Mouse (Mus musculus) embryonic fibroblast, embryonic 13.5 days (primary cell): ENCODE data around the gene Dgkg. TPM values are rescaled to one million over a fixed set of nuclear protein-coding genes. Genes with fewer than 3 reads are reported as not detected.
A peak's percentile ranks its signal among the peaks of the same experiment; 100 is the strongest.

Source experiments
- H3K27ac ChIP-seq: 2 replicates; pipeline ENCODE4 v1.5.1; 2012; ENCODE audit warnings: low read length, control low read depth, inconsistent platforms; ENCODE audit not compliant: insufficient read depth
- H3K4me1 ChIP-seq: 2 replicates; pipeline ENCODE4 v1.6.1; 2011; ENCODE audit warnings: low read length; ENCODE audit not compliant: control insufficient read depth, insufficient read depth
- H3K4me3 ChIP-seq: 2 replicates; pipeline ENCODE4 v1.5.1; 2011; ENCODE audit warnings: mild to moderate bottlenecking, control low read depth, low read length; ENCODE audit not compliant: insufficient read depth
- CTCF ChIP-seq: IDR thresholded peaks from 2 replicates; pipeline ENCODE4 v1.5.1; 2011; ENCODE audit warnings: mild to moderate bottlenecking, control low read depth, low read length, moderate library complexity, borderline replicate concordance; ENCODE audit not compliant: insufficient read depth
- POLR2A ChIP-seq: IDR thresholded peaks from 2 replicates; pipeline ENCODE4 v1.6.1; 2011; ENCODE audit warnings: low read depth, mild to moderate bottlenecking, control low read depth, low read length, moderate library complexity
- polyA plus RNA-seq: library from polyadenylated mRNA; stranded (reverse); fragments of >200 nt; gene quantifications from 2 replicates; pipeline ENCODE4 v1.2.4, GENCODE M21; 2011; ENCODE audit warnings: low read depth; ENCODE audit not compliant: missing spikeins, insufficient read length

The Dgkg gene
- polyA plus RNA-seq, 1 experiment, result 0.32 TPM

DNA sequence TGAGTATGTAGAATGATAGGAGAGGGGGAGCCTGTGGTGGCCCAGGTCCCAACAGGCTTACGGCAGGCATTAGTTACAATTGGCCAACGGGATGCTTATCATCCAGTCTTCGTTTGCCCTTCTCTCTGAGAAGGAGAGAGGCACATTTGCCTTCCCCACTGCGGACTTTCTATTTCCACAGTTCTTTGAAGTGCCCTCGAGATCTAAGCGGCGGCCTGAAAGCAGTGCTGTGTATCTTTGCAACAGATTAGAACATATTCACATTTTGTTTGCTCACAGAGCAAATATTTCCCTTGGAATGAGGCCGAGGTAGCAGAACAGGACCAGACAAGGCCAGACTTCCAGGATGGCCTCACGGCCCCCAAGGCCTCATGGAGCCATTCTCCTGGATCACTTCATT lies 204.9 kb downstream of the Dgkg start:
- TF ChIP-seq POLR2A (no peak), CTCF (no peak)

GRCm38 (mm10) chr16:22448093-22448492 lies 208.9 kb downstream of the Dgkg start:
- Histone ChIP-seq H3K4me3 (no peak overlapping the region), H3K4me1 (no peaks in the 10 kb centered on the region), H3K27ac (no peak overlapping the region)
- TF ChIP-seq CTCF, result no peak
- TF ChIP-seq POLR2A, result no peak

More for the DNA sequence above, 204.9 kb downstream of the Dgkg start:
- Histone ChIP-seq H3K27ac (no peak overlapping the region), H3K4me3 (no peak overlapping the region), H3K4me1 (no peaks in the 10 kb centered on the region)

GRCm38 (mm10) chr16:22444786-22445185 lies 212.2 kb downstream of the Dgkg start:
- H3K27ac ChIP-seq, result no peak overlapping the region
- H3K4me3 ChIP-seq, result no peak overlapping the region
- TF ChIP-seq POLR2A, result no peak
- no peak for TF ChIP-seq CTCF
- H3K4me1 ChIP-seq, result no peaks in the 10 kb centered on the region; the same call in 1 of the 2 replicates

DNA sequence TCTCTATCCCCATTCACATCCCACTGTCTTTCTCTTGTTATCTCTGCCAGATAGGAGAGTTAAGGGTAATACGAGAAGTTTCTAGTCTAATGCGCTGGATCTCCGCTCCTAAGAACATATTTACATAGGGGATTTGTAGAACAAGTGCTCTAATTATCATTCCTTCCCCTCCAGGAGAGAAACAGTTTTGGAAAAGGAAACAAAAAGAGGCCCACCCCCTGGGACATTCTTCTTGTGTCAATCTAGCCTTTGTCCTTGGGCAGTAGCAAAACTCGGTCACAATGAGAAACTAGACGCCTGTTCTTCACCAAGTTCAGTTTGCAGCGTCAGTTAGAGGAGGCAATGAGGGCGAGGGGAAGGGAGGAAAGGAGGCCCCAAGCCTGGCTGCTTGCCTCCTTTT lies 214.8 kb downstream of the Dgkg start:
- no peak overlapping the region for H3K4me3 ChIP-seq
- H3K27ac ChIP-seq, result no peak overlapping the region
- H3K4me1 ChIP-seq, result no peaks in the 10 kb centered on the region; the same call in 1 of the 2 replicates
- no peak for TF ChIP-seq POLR2A
- no peak for TF ChIP-seq CTCF

DNA sequence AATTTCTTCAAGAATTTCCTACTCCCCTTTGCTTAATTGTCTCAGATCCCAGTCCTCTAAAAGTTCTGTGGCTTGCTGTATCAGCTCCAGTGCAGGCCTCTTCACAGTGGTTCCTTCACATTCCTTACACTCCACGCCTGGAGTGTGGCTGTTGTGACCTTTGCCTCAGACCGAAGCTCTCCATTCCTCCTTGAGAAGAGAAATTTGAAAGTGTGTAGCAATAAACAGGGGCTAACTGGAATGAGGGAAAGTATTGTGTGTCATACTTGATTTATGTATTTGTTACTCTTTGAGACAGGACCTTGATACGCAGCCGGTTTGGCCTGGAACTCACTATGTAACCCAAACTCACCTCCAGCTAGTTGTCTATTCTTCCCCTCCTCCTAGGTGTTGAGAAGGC lies 215.7 kb downstream of the Dgkg start:
- H3K4me1 ChIP-seq, result no peaks in the 10 kb centered on the region; the same call in 1 of the 2 replicates
- no peak overlapping the region for H3K4me3 ChIP-seq
- no peak for TF ChIP-seq CTCF
- no peak for TF ChIP-seq POLR2A
- no peak overlapping the region for H3K27ac ChIP-seq

DNA sequence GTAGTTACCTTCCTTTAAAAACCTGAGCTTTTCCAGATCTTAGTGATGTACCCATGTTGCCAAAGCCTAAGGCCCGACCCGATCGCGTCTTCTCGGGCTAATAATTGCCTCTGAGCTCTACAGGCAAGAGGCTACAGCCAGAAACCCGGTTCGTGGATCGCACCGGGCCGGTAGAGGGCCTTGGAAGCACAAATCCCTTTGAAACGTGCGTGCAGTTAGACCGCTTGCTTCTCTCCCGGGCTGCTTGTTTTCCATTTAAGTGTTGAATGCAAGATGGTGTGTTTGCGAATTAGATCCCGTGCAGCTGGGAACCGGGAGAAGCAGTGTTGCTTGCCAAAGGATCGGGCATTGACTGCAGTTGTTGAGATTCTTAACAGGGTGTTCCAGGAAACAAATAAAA lies 216.8 kb downstream of the Dgkg start:
- peak overlapping the region; percentile 26 for H3K4me3 ChIP-seq
- no peak for TF ChIP-seq CTCF
- no peak for TF ChIP-seq POLR2A
- H3K27ac ChIP-seq, result peak overlapping the region; percentile 63
- no peaks in the 10 kb centered on the region; the same call in 1 of the 2 replicates for H3K4me1 ChIP-seq

- peak; percentile 82 for TF ChIP-seq POLR2A
- TF ChIP-seq CTCF, result no peak
- Histone ChIP-seq H3K4me1 (peaks cover 5% of the 10 kb centered on the region), H3K27ac (peak within 1 kb of the TSS; percentile 63), H3K4me3 (peak within 1 kb of the TSS; percentile 99)
These were observed 217.4 kb downstream of the Dgkg start, which contains the start of gene Etv5 for GRCm38 (mm10) chr16:22439499-22440177. TSS of gene Etv5 (minus strand) at chr16:22439719.

GRCm38 (mm10) chr16:22438441-22439373 lies 218.3 kb downstream of the Dgkg start:
- peaks cover 5% of the 10 kb centered on the region for H3K4me1 ChIP-seq
- TF ChIP-seq CTCF (no peak), POLR2A (no peak)
- H3K4me3 ChIP-seq, result peak overlapping the region; percentile 99
- 0 out of 2 replicates have a peak overlapping the region, but pooled peaks have one; percentile 1 for H3K27ac ChIP-seq

DNA sequence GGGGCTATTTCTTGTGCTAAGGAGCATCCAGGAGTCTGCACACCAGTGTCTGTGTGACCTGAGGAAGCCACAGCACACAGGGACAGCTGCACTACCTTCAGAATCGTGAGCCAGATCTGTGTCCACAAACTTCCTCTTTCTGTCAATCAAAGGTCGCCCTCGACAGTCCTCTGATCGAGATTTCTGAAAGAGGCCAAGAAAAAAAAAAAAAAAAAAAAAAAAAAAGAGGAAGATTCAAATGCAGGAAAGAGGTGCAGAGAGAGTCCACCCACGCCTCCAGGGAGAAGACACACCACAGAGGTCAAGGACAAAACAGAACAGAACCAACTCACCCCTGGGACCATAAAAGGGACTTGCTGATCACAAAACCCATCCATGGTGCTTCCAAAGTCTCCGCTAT lies 220.9 kb downstream of the Dgkg start:
- Histone ChIP-seq H3K4me3 (no peak overlapping the region), H3K4me1 (peaks cover 5% of the 10 kb centered on the region), H3K27ac (no peak overlapping the region)
- TF ChIP-seq CTCF (no peak), POLR2A (no peak)
